Mouse (Mus musculus) adrenal gland, adult (tissue): Measurements from ENCODE around the gene Sppl2c.
A peak's percentile ranks its signal among the peaks of the same experiment; 100 is the strongest.
"Not testable (repeated sequence)": the region's sequence is repeated elsewhere in the genome, so short reads cannot be mapped to it uniquely, and the experiment has no call there.

Source experiments
- DNase-seq, 2 experiments: peaks; one replicate each; pipeline ENCODE4 v3.0.0; 2022 to 2023; ENCODE audit warnings: low spot score in 1 of 2; ENCODE audit not compliant: inconsistent age in 2 of 2

Sppl2c gene

DNA sequence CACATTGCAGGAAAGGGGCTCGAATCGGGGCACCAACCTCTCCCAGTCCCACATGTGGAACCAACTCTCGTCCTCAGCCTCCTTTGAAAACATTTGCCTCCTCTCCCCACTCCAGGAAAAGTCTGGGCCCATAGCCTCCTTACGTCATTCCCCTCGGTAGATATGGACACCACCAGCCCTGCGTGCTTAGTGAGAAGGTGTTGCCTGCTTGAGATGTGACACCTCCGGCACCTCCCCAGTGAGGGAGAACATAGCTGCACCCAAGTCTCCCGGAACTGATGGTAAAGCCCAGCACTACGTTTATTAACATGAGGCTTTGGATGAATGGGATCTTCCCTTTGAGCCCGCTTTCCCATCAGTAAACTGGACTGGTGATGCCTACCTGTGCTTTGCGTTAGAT lies 9.3 kb downstream of the Sppl2c start:
- no peak for DNase-seq

GRCm38 (mm10) chr11:104195791-104196190 lies 9.7 kb downstream of the Sppl2c start:
- DNase-seq, result peak; percentile 66 to 95

GRCm38 (mm10) chr11:104197861-104198260 lies 11.7 kb downstream of the Sppl2c start:
- DNase-seq, result peak; percentile 17 to 67

DNA sequence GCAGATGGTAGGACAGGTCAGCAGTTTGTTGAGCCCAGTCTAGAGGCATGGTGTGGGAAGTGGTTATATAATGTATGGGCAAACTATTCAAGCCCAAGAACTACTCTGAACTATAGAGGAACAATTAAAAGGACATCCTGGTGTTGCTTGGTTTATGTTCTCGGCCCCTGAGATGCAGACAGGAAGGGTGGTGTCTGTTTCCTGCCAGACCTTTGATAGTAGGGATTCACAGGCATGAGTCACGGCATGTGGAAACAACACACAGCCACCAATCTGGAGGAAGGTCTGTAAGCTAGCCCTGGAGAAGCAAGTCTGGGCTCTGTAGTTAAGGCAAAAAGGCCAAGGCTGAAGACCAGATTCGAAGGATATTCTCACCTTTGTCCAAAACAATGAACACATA lies 17.1 kb downstream of the Sppl2c start:
- no peak for DNase-seq

DNA sequence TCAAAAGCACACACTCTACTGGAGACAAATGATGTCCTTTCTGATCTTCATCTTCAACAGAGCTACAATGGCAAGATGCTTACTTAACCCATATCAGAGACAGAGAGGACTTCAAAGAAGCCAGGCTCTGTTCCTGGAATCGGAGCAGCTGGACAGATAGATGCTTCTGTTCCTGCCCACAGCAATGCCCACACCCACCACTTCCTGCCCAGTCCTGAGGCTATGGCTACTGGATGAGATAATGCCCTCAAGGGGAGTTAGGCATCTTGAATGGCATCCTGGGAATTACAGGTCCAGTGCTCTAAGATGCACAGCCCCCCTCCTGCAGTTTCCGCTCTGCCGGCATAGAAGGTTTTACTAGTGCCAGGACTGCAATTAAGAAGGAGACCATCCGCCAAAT lies 20.4 kb downstream of the Sppl2c start:
- no peak for DNase-seq

DNA sequence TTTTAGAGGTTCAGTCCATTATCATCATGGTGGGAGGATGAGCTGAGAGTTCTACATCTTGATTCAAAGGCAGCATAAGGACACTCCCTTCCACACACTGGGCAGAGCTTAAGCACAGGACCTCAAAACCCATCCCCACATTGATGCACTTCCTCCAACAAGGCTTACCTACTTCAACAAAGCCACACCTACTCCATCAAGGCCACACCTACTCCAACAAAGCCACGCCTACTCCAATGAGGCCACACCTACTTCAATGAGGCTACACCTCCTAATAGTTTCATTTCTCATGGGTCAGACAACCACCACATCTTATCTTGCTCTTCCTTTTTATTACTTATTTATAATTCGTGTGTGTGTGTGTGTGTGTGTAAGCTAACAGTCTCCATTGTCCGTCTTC lies 22.9 kb downstream of the Sppl2c start:
- no peak for DNase-seq

DNA sequence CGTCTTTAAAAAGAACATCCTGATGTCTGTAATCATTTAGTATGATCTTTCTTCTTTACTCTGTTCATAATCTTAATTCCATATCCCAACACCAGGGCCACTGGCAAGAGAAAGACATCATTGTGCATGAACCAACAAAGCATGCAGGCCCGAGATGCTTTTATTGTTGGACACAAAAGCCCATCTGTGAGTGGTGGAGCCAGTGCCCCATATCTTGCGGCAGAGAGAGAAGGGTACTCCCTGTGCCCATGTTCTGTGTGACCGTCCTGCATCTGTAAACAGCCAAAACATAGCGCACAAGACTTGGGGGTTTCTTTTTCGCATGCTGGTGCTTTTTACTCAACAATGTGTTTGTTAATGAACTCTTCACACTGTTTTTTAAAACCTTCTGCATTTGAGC lies 25.1 kb downstream of the Sppl2c start:
- DNase-seq, result no peak

DNA sequence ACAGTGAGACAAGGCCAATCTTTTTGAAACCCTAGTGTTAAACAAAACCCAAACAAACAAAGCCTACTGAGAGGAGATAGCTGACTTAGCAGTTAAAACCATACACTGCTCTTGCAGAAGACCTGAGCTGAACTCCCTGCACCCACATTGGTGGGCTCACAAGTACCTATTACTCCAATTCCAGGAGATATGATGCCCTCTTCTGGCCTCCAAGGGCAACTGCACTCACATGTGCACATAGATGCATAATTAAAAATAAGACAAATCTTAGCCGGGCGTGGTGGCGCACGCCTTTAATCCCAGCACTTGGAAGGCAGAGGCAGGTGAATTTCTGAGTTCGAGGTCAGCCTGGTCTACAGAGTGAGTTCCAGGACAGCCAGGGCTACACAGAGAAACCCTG lies 28.0 kb downstream of the Sppl2c start:
- not testable (repeated sequence) for DNase-seq

- DNase-seq, result no peak
These were observed 31.9 kb downstream of the Sppl2c start for GRCm38 (mm10) chr11:104218075-104218474.

GRCm38 (mm10) chr11:104220291-104220690 lies 34.2 kb downstream of the Sppl2c start:
- DNase-seq, result no peak

DNA sequence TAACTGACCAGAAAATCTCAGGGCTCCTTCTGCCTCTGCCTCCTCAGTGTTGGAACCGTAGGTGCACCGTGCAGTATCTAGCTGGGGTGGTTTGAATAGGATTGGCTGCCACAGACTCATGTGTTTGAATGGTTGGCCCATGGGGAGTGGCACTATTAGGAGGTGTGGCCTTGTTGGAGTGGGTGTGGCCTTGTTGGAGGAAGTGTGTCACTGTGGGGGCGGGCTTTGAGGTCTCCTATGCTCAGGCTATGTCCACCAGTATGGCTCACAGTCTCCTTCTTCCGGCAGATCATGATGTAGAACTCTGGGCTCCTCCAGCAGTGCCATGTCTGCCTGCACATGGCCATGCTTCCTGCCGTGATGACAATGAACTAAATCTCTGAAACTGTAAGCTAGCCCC lies 35.6 kb downstream of the Sppl2c start:
- no peak for DNase-seq

- DNase-seq, result no peak
These were observed 37.2 kb downstream of the Sppl2c start for GRCm38 (mm10) chr11:104223301-104223700.

- DNase-seq, result peak in 1 of 2 experiments; percentile 31
These were observed 43.3 kb downstream of the Sppl2c start for GRCm38 (mm10) chr11:104229391-104229790.

- DNase-seq, result peak; percentile 43 to 76
These were observed 44.1 kb downstream of the Sppl2c start for GRCm38 (mm10) chr11:104230066-104230778.

DNA sequence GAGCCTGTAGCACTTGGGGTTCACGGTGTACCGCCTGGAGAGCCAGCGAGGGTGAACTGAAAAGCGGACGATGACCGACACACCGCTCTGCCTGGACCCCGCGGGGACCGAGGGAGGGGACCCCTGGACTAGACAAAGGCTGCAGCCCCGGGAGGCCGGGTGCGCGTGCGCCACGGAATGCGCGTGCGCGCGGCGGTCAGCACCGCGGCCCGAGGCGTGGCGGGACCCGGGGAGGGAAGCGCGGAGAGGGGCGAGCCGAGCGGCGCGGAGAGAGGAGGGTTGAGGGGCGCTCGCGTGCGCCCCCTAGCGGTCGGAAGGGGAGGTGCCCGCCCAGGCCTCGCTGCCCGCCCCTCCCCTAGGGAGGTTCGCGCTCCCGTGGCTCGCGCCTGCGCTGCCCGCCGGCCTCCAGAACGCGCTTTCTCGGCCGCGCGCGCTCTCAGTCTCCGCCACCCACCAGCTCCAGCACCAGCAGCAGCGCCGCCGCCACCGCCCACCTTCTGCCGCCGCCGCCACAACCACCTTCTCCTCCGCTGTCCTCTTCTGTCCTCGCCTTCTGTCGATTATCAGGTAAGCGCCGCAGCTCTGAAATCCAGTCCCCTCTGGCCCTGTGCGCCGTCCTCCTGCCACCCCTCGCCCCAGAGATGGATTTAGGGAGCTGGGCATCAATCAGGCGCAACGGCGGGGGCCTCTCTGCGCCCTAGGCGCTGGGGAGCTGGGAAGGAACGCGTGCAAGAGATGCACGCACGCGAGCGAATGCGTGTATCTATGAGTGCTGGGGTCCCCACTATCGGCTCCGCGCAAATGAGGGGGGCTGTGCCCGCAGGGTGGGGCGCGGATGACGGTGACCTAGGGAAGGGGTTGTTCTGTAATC lies 45.1 kb downstream of the Sppl2c start, which contains the start of gene Mapt:
Gene Mapt, plus strand, starts transcription at position 350 of the 871 bp plus-strand sequence.
- DNase-seq, result peak; percentile 95 to 97

GRCm38 (mm10) chr11:104232141-104233061 lies 46.3 kb downstream of the Sppl2c start:
- peak; percentile 72 to 89 for DNase-seq

- no peak for DNase-seq
These were observed 47.0 kb downstream of the Sppl2c start for GRCm38 (mm10) chr11:104233101-104233500.

- peak in 1 of 2 experiments; percentile 57 for DNase-seq
These were observed 47.6 kb downstream of the Sppl2c start for GRCm38 (mm10) chr11:104233574-104234206.

DNA sequence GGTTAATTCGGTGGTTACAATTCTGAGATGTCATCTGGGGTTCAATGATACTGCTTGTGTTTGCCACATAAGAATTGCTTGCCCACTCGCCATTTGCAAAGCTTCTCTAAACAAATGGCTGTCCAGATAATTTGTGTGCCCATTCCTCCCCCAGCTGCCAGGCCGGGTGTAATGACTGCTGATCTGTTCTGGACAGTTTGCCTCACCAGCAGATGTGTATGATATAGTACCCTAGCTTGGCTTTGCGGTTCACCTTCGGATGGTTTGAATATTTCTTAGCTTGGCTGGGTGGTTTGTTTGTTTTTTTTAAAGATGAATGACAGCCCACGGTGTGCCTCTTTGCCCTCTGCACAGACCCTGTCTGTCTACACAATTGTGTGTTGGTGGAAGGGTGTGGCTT lies 48.6 kb downstream of the Sppl2c start:
- peak in 1 of 2 experiments; percentile 47 for DNase-seq

- peak in 1 of 2 experiments; percentile 28 for DNase-seq
These were observed 49.8 kb downstream of the Sppl2c start for GRCm38 (mm10) chr11:104235881-104236280.
